Mouse (Mus musculus): ENCODE measurements around the gene Gm572. TPM values are rescaled to one million over a fixed set of nuclear protein-coding genes. Genes with fewer than 3 reads are reported as not detected.

The Gm572 gene
- polyA plus RNA-seq, 1 experiment from 2014 or later = not detected

- WGBS = 64% methylated on average over 3 of the region's 3 CpGs
- peak overlapping the region; percentile 94 for H3K4me3 ChIP-seq (replicated peaks)
- H3K27me3 ChIP-seq = no peaks in the 10 kb centered on the region
- peaks cover 21% of the 10 kb centered on the region for H3K4me1 ChIP-seq
- H3K27ac ChIP-seq = no peak overlapping the region
- no peaks in the 10 kb centered on the region for H3K9me3 ChIP-seq
- peak overlapping the region; percentile 99 for H3K9ac ChIP-seq
- peak; percentile 27 for ATAC-seq (ENCODE audit: low FRiP score)
- H3K4me2 ChIP-seq = peak overlapping the region; percentile 89
- H3K36me3 ChIP-seq (replicated peaks) = peaks cover 30% of the 10 kb centered on the region
Observed at GRCm38 (mm10) chr4:148627246-148627645, 15.9 kb upstream of the Gm572 start.

- 84% methylated on average over 3 of the region's 3 CpGs for WGBS
- Histone ChIP-seq H3K4me2 (no peak overlapping the region), H3K27ac (no peak overlapping the region), H3K36me3 (replicated peaks) (no peaks in the 10 kb centered on the region), H3K9ac (no peak overlapping the region), H3K4me1 (no peaks in the 10 kb centered on the region), H3K4me3 (replicated peaks) (no peak overlapping the region), H3K9me3 (no peaks in the 10 kb centered on the region), H3K27me3 (no peaks in the 10 kb centered on the region)
- no peak for ATAC-seq (ENCODE audit: low FRiP score)
Observed at GRCm38 (mm10) chr4:148632013-148632692, 11.0 kb upstream of the Gm572 start.

- ATAC-seq (ENCODE audit: low FRiP score) = no peak
- no peaks in the 10 kb centered on the region for H3K9me3 ChIP-seq
- no peaks in the 10 kb centered on the region for H3K27me3 ChIP-seq
- H3K36me3 ChIP-seq (replicated peaks) = no peaks in the 10 kb centered on the region
- H3K9ac ChIP-seq = no peak overlapping the region
- H3K27ac ChIP-seq = no peak overlapping the region
- 76% methylated on average over 2 of the region's 2 CpGs for WGBS
- H3K4me1 ChIP-seq = no peaks in the 10 kb centered on the region
- no peak overlapping the region for H3K4me3 ChIP-seq (replicated peaks)
- H3K4me2 ChIP-seq = no peak overlapping the region
Observed at GRCm38 (mm10) chr4:148633395-148634061, 9.6 kb upstream of the Gm572 start.

- Histone ChIP-seq H3K27ac (no peak overlapping the region), H3K4me1 (no peaks in the 10 kb centered on the region), H3K4me3 (replicated peaks) (no peak overlapping the region), H3K36me3 (replicated peaks) (no peaks in the 10 kb centered on the region), H3K4me2 (no peak overlapping the region), H3K9me3 (no peaks in the 10 kb centered on the region), H3K27me3 (no peaks in the 10 kb centered on the region), H3K9ac (no peak overlapping the region)
- 88% methylated on average over 2 of the region's 2 CpGs for WGBS
- no peak for ATAC-seq (ENCODE audit: low FRiP score)
Observed at GRCm38 (mm10) chr4:148635309-148635708, 7.8 kb upstream of the Gm572 start.

GRCm38 (mm10) chr4:148638302-148638701 lies 4.8 kb upstream of the Gm572 start:
- no peak overlapping the region for H3K9ac ChIP-seq
- WGBS = 62% methylated on average over 9 of the region's 9 CpGs
- H3K36me3 ChIP-seq (replicated peaks) = no peaks in the 10 kb centered on the region
- no peak for ATAC-seq (ENCODE audit: low FRiP score)
- no peaks in the 10 kb centered on the region for H3K9me3 ChIP-seq
- no peak overlapping the region for H3K4me3 ChIP-seq (replicated peaks)
- no peak overlapping the region for H3K4me2 ChIP-seq
- H3K4me1 ChIP-seq = no peaks in the 10 kb centered on the region
- no peak overlapping the region for H3K27ac ChIP-seq
- H3K27me3 ChIP-seq = no peaks in the 10 kb centered on the region

GRCm38 (mm10) chr4:148639455-148639854 lies 3.7 kb upstream of the Gm572 start:
- Histone ChIP-seq H3K4me1 (peaks cover 8% of the 10 kb centered on the region; the same call in 1 of the 2 replicates), H3K27ac (no peak overlapping the region), H3K9me3 (no peaks in the 10 kb centered on the region), H3K36me3 (replicated peaks) (no peaks in the 10 kb centered on the region), H3K4me3 (replicated peaks) (no peak overlapping the region), H3K4me2 (no peak overlapping the region), H3K27me3 (peaks cover 2% of the 10 kb centered on the region; the same call in 1 of the 2 replicates), H3K9ac (no peak overlapping the region)
- WGBS = 96% methylated on average over 2 of the region's 2 CpGs
- no peak for ATAC-seq (ENCODE audit: low FRiP score)

- Histone ChIP-seq H3K9ac (no peak overlapping the region), H3K9me3 (no peaks in the 10 kb centered on the region), H3K4me1 (peaks cover 8% of the 10 kb centered on the region; the same call in 1 of the 2 replicates), H3K27me3 (peaks cover 2% of the 10 kb centered on the region; the same call in 1 of the 2 replicates), H3K36me3 (replicated peaks) (no peaks in the 10 kb centered on the region), H3K4me3 (replicated peaks) (no peak overlapping the region), H3K4me2 (no peak overlapping the region), H3K27ac (no peak overlapping the region)
- 79% methylated on average over 5 of the region's 5 CpGs for WGBS
- no peak for ATAC-seq (ENCODE audit: low FRiP score)
Observed at GRCm38 (mm10) chr4:148641121-148641520, 2.0 kb upstream of the Gm572 start.

- 7% methylated on average over 9 of the region's 9 CpGs for WGBS
- peaks cover 8% of the 10 kb centered on the region; the same call in 1 of the 2 replicates for H3K4me1 ChIP-seq
- H3K36me3 ChIP-seq (replicated peaks) = no peaks in the 10 kb centered on the region
- H3K27me3 ChIP-seq = peaks cover 2% of the 10 kb centered on the region; the same call in 1 of the 2 replicates
- H3K9me3 ChIP-seq = no peaks in the 10 kb centered on the region
- H3K4me3 ChIP-seq (replicated peaks) = no peak overlapping the region
- no peak overlapping the region for H3K27ac ChIP-seq
- peak overlapping the region; percentile 41 for H3K4me2 ChIP-seq
- H3K9ac ChIP-seq = no peak overlapping the region
- ATAC-seq (ENCODE audit: low FRiP score) = 0 out of 2 replicates have a peak, but pooled peaks have one; percentile 11
Observed at GRCm38 (mm10) chr4:148644157-148644511, 1.0 kb downstream of the Gm572 start.

GRCm38 (mm10) chr4:148644926-148645325 lies 1.8 kb downstream of the Gm572 start:
- Histone ChIP-seq H3K9me3 (no peaks in the 10 kb centered on the region), H3K36me3 (replicated peaks) (no peaks in the 10 kb centered on the region), H3K27ac (no peak overlapping the region), H3K9ac (no peak overlapping the region), H3K27me3 (peaks cover 2% of the 10 kb centered on the region; the same call in 1 of the 2 replicates), H3K4me3 (replicated peaks) (no peak overlapping the region), H3K4me2 (no peak overlapping the region), H3K4me1 (peaks cover 8% of the 10 kb centered on the region; the same call in 1 of the 2 replicates)
- WGBS = 92% methylated on average over 6 of the region's 6 CpGs
- ATAC-seq (ENCODE audit: low FRiP score) = no peak

GRCm38 (mm10) chr4:148646616-148647015 lies 3.5 kb downstream of the Gm572 start:
- no peaks in the 10 kb centered on the region for H3K36me3 ChIP-seq (replicated peaks)
- no peak overlapping the region for H3K4me3 ChIP-seq (replicated peaks)
- no peak overlapping the region for H3K4me2 ChIP-seq
- no peaks in the 10 kb centered on the region for H3K9me3 ChIP-seq
- H3K9ac ChIP-seq = no peak overlapping the region
- H3K27me3 ChIP-seq = peaks cover 2% of the 10 kb centered on the region; the same call in 1 of the 2 replicates
- no peak overlapping the region for H3K27ac ChIP-seq
- peaks cover 8% of the 10 kb centered on the region; the same call in 1 of the 2 replicates for H3K4me1 ChIP-seq
- 77% methylated on average over 11 of the region's 11 CpGs for WGBS
- no peak for ATAC-seq (ENCODE audit: low FRiP score)

- WGBS = 61% methylated on average over 3 of the region's 3 CpGs
- H3K9ac ChIP-seq = no peak overlapping the region
- H3K4me3 ChIP-seq (replicated peaks) = no peak overlapping the region
Observed at GRCm38 (mm10) chr4:148649309-148649708, 6.2 kb downstream of the Gm572 start.

GRCm38 (mm10) chr4:148651045-148651444 lies 7.9 kb downstream of the Gm572 start:
- Histone ChIP-seq H3K4me1 (no peaks in the 10 kb centered on the region), H3K4me3 (replicated peaks) (no peak overlapping the region), H3K36me3 (replicated peaks) (no peaks in the 10 kb centered on the region), H3K27me3 (no peaks in the 10 kb centered on the region; the same call in 1 of the 2 replicates), H3K4me2 (no peak overlapping the region), H3K27ac (no peak overlapping the region), H3K9me3 (peaks cover 3% of the 10 kb centered on the region; the same call in 1 of the 2 replicates), H3K9ac (no peak overlapping the region)
- no peak for ATAC-seq (ENCODE audit: low FRiP score)
- WGBS = 80% methylated on average over 9 of the region's 9 CpGs

More at GRCm38 (mm10) chr4:148649309-148649708, 6.2 kb downstream of the Gm572 start:
- H3K4me2 ChIP-seq = no peak overlapping the region
- H3K27me3 ChIP-seq = peaks cover 1% of the 10 kb centered on the region; the same call in 1 of the 2 replicates
- H3K9me3 ChIP-seq = peaks cover 3% of the 10 kb centered on the region; the same call in 1 of the 2 replicates
- ATAC-seq (ENCODE audit: low FRiP score) = no peak
- H3K36me3 ChIP-seq (replicated peaks) = no peaks in the 10 kb centered on the region
- no peak overlapping the region for H3K27ac ChIP-seq
- peaks cover under 1% of the 10 kb centered on the region; the same call in 1 of the 2 replicates for H3K4me1 ChIP-seq

All from forebrain, embryonic 12.5 days (tissue).